Mouse (Mus musculus): Measurements from ENCODE around the gene 7420426K07Rik.

DNA sequence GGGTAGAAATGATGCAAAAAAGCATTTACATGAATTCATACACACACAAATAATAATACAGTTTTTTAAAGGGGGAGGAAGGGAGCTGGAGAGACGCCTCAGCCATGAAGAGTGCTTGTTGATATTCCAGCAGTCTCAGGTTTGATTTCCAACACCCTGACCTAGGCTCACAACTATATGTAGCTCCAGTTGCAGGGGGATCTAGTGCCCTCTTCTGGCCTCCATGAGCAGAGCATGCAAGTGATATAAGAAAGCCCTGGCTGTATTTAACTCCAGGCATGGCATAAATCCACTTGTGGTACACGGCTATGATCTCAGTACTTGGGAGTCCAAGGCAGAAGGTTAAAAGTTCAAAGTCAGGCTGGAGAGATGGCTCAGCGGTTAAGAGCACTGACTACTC lies 39.5 kb upstream of the 7420426K07Rik start:
- TF ChIP-seq CTCF (IDR thresholded peaks at IDR 0.05; ENCODE audit: low read depth) (no peak; the same call in 1 of the 2 replicates), EP300 (IDR thresholded peaks at IDR 0.05; ENCODE audit: low read depth) (no peak)

All from liver, postnatal 0 days (tissue).